Mouse (Mus musculus) myocyte (in vitro differentiated cells): ENCODE data around the gene Cbx1. TPM values are rescaled to one million over a fixed set of nuclear protein-coding genes. Genes with fewer than 3 reads are reported as not detected.
"Not testable (repeated sequence)": the region's sequence is repeated elsewhere in the genome, so short reads cannot be mapped to it uniquely, and the experiment has no call there.

Experiments
- H3K27me3 ChIP-seq: one replicate; pipeline ENCODE4 v1.6.1; 2011; ENCODE audit not compliant: control insufficient read depth, insufficient read depth, insufficient read length
- H3K36me3 ChIP-seq: one replicate; pipeline ENCODE4 v1.6.1; 2011; ENCODE audit not compliant: control insufficient read depth, insufficient read depth
- H3K4me2 ChIP-seq: one replicate; pipeline ENCODE4 v1.6.1; 2011; ENCODE audit warnings: low read depth, control low read depth
- H3K4me3 ChIP-seq: one replicate; pipeline ENCODE4 v1.5.1; 2011; ENCODE audit warnings: mild to moderate bottlenecking, control low read depth, moderate library complexity
- H3K79me2 ChIP-seq: one replicate; pipeline ENCODE4 v1.6.1; 2011; ENCODE audit not compliant: control insufficient read depth, insufficient read depth
- H3ac ChIP-seq: one replicate; pipeline ENCODE4 v1.6.1; 2011; ENCODE audit not compliant: control insufficient read depth, insufficient read length
- CEBPB ChIP-seq: IDR thresholded peaks from 2 replicates; pipeline ENCODE4 v1.6.1; 2011; ENCODE audit warnings: mild to moderate bottlenecking, moderate library complexity; ENCODE audit not compliant: poor library complexity, insufficient read depth, severe bottlenecking
- E2F4 ChIP-seq: IDR thresholded peaks from one replicate; pipeline ENCODE4 v1.6.1; 2011; ENCODE audit warnings: mild to moderate bottlenecking, control low read depth, moderate library complexity; ENCODE audit not compliant: insufficient read depth
- MAX ChIP-seq: IDR thresholded peaks from one replicate; pipeline ENCODE4 v1.6.1; 2011; ENCODE audit warnings: low read depth, mild to moderate bottlenecking, control low read depth
- MYOD1 ChIP-seq, 3 experiments: IDR thresholded peaks; one replicate each; pipeline ENCODE4 v1.6.1; 2011; ENCODE audit warnings: control low read depth in 2 of 3, low read depth in 2 of 3, mild to moderate bottlenecking in 2 of 3, moderate library complexity in 1 of 3; ENCODE audit not compliant: insufficient read length in 2 of 3, control insufficient read depth in 1 of 3
- MYOG ChIP-seq, 3 experiments: IDR thresholded peaks; one replicate each; pipeline ENCODE4 v1.6.1; 2011; ENCODE audit warnings: control low read depth in 2 of 3, low read depth in 2 of 3, mild to moderate bottlenecking in 2 of 3; ENCODE audit not compliant: insufficient read length in 2 of 3, control insufficient read depth in 1 of 3, insufficient read depth in 1 of 3
- POLR2A ChIP-seq: IDR thresholded peaks from one replicate; pipeline ENCODE4 v1.6.1; 2011; ENCODE audit warnings: low read depth, mild to moderate bottlenecking, control low read depth, moderate library complexity; ENCODE audit not compliant: insufficient read length
- POLR2AphosphoS2 ChIP-seq: IDR thresholded peaks from one replicate; pipeline ENCODE4 v1.6.1; 2011; ENCODE audit warnings: low read depth, control low read depth; ENCODE audit not compliant: insufficient read length
- REST ChIP-seq: IDR thresholded peaks from one replicate; pipeline ENCODE4 v1.6.1; 2011; ENCODE audit warnings: mild to moderate bottlenecking, control low read depth, moderate library complexity; ENCODE audit not compliant: insufficient read depth, insufficient read length
- SRF ChIP-seq: IDR thresholded peaks from one replicate; pipeline ENCODE4 v1.6.1; 2011; ENCODE audit warnings: low read depth; ENCODE audit not compliant: control insufficient read depth, insufficient read length
- TCF12 ChIP-seq: IDR thresholded peaks from one replicate; pipeline ENCODE4 v1.6.1; 2011; ENCODE audit warnings: mild to moderate bottlenecking, control low read depth; ENCODE audit not compliant: poor library complexity, insufficient read depth, severe bottlenecking
- TCF3 ChIP-seq: IDR thresholded peaks from one replicate; pipeline ENCODE4 v1.6.1; 2011; ENCODE audit warnings: low read depth, control low read depth; ENCODE audit not compliant: insufficient read length
- USF1 ChIP-seq: IDR thresholded peaks from one replicate; pipeline ENCODE4 v1.6.1; 2011; ENCODE audit warnings: low read depth, mild to moderate bottlenecking, control low read depth, moderate library complexity
- polyA plus RNA-seq: library from polyadenylated mRNA; unstranded; fragments of >200 nt; fragmentation: generic; extraction: Trizol; gene quantifications from one replicate; pipeline ENCODE4 v1.2.1, GENCODE M21; 2012; ENCODE audit warnings: missing spikeins

The Cbx1 gene
- polyA plus RNA-seq, 1 experiment: 34.6 TPM

DNA sequence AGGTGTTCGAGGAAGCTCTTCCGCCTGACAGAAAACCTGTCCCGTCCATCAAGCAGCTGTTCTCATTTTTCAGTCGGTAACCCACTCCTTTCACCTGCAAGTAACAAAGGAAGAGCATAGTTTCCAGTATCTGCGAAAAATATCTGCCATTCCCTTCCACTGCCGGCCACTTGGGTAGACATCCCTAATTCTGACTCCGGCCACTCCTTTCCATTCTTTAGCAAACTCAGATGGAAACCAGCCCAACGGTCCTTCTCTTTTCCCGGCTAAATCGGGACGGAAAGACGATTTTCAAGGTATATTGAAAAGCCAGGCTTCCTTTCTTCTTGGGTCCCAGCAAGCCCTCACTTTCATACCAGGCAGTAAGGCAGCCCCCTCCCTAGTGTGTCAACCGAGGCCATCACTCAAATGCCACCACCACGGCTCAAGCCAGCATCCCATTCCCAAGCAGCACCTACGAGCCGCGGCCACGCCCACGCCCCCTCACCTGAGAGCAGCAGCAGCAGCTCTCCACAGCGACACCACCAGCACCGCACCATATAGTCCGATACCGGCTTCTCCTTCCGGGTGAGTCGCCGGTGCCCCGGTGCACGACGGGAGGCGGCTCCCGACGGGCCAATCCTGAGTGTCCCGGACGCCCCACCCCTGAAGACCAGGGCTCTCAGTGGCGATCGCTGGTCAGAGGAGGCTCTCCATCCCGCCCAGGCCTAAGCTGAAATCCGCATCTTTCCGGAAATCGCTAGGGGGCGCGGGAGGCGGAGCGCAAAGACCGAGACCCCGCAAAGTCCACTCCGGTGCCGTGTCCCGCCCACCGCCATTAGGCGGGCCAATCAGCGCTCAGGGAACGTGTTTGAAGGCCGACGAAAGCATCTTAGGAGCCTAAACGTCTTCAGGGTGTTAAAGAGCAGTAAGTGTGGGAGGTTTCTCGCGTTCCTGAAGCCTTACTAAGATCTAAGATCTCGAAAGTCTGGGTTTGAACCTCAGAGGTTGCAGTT lies 11.7 kb upstream of the Cbx1 start, which contains the start of gene Snx11:
Snx11 (minus strand) TSS at position 592 of the 995 bp plus-strand sequence.
- Histone ChIP-seq H3K4me3 (peak within 1 kb of the TSS; percentile 77), H3K36me3 (peaks cover 14% of the 10 kb centered on the region), H3K79me2 (peaks cover 28% of the 10 kb centered on the region), H3K4me2 (peak within 1 kb of the TSS; percentile 99), H3ac (peak within 1 kb of the TSS; percentile 26), H3K27me3 (no peaks in the 10 kb centered on the region)
- TF ChIP-seq MAX (no peak), E2F4 (peak; percentile 40), SRF (no peak), POLR2A (peak; percentile 95), CEBPB (no peak), MYOG (IDR thresholded peaks at IDR 0.05; ENCODE audit: control insufficient read depth in 1 of 3, insufficient read depth in 1 of 3, insufficient read length in 2 of 3, low read depth in 2 of 3) (peak in 1 of 3 experiments; percentile 23), MYOD1 (IDR thresholded peaks at IDR 0.05; ENCODE audit: control insufficient read depth in 1 of 3, insufficient read length in 2 of 3, low read depth in 2 of 3) (peak in 1 of 3 experiments; percentile 21), USF1 (no peak), REST (no peak), POLR2AphosphoS2 (peak; percentile 92)

DNA sequence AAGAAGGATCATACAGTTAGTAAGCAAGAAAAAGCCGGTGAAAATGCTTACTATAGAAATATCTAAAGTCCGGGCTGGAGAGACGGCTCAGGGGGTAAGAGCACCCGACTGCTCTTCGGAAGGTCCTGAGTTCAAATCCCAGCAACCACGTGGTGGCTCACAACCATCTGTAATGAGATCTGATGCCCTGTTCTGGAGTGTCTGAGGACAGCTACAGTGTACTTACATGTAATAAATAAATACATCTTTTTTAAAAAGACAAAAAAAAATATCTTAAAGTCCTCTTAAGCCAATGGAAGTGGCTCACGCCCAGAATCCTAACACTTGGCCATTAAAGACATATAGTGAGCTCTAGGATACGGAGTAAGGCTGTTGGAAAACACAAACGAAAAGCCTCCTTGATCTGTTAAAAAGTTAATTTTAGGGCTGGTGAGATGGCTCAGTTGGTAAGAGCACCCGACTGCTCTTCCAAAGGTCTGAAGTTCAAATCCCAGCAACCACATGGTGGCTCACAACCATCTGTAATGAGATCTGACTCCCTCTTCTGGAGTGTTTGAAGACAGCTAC lies 10.8 kb upstream of the Cbx1 start:
- H3K4me2 ChIP-seq: peak overlapping the region; percentile 82

GRCm38 (mm10) chr11:96780306-96780705 lies 8.6 kb upstream of the Cbx1 start:
- no peaks in the 10 kb centered on the region for H3K36me3 ChIP-seq
- no peak overlapping the region for H3K4me3 ChIP-seq
- H3K27me3 ChIP-seq: no peaks in the 10 kb centered on the region
- TF ChIP-seq POLR2AphosphoS2 (no peak), CEBPB (no peak), USF1 (no peak), E2F4 (no peak), MYOD1 (IDR thresholded peaks at IDR 0.05; ENCODE audit: control insufficient read depth in 1 of 3, insufficient read length in 2 of 3, low read depth in 2 of 3) (no peak), TCF12 (no peak), SRF (no peak), MYOG (IDR thresholded peaks at IDR 0.05; ENCODE audit: control insufficient read depth in 1 of 3, insufficient read depth in 1 of 3, insufficient read length in 2 of 3, low read depth in 2 of 3) (no peak), TCF3 (no peak), REST (no peak), POLR2A (no peak), MAX (no peak)
- no peak overlapping the region for H3ac ChIP-seq
- H3K79me2 ChIP-seq: peaks cover 19% of the 10 kb centered on the region
- H3K4me2 ChIP-seq: no peak overlapping the region

More for the DNA sequence above, 10.8 kb upstream of the Cbx1 start:
- H3K27me3 ChIP-seq, H3ac ChIP-seq, H3K36me3 ChIP-seq: not testable (repeated sequence)
- Histone ChIP-seq H3K4me3 (peak overlapping the region; percentile 77), H3K79me2 (peaks cover 28% of the 10 kb centered on the region)

DNA sequence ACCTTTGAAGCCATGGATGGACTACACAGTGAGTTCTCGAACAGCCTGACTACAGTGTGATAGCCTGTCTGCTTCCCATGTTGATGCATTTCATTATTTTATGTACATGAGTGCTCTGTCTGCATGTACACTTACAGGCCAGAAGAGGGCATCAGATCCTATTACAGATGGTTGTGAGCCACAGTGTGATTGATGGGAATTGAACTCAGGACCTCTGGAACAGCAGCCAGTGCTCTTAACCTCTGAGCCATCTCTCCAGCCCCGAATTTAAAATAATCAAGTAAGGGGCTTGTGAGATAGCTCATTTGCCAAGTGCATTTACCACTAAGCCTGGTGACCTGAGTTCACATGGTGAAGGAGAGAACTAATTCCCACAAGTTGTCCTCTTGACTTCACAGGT lies 7.5 kb upstream of the Cbx1 start:
- no peak overlapping the region for H3K4me3 ChIP-seq
- no peak overlapping the region for H3K4me2 ChIP-seq
- TF ChIP-seq E2F4 (no peak), REST (no peak), SRF (no peak), CEBPB (no peak), MYOG (IDR thresholded peaks at IDR 0.05; ENCODE audit: control insufficient read depth in 1 of 3, insufficient read depth in 1 of 3, insufficient read length in 2 of 3, low read depth in 2 of 3) (no peak), POLR2A (no peak), USF1 (no peak), MAX (no peak)
- no peaks in the 10 kb centered on the region for H3K27me3 ChIP-seq
- no peaks in the 10 kb centered on the region for H3K36me3 ChIP-seq
- no peak overlapping the region for H3ac ChIP-seq
- peaks cover 8% of the 10 kb centered on the region for H3K79me2 ChIP-seq

GRCm38 (mm10) chr11:96784847-96785246 lies 4.1 kb upstream of the Cbx1 start:
- H3K27me3 ChIP-seq, H3ac ChIP-seq, H3K36me3 ChIP-seq, H3K79me2 ChIP-seq, H3K4me2 ChIP-seq, H3K4me3 ChIP-seq: not testable (repeated sequence)
